Mouse (Mus musculus) G1E (cell line): Measurements from ENCODE around the gene Snrpg.

Experiments used
- CTCF ChIP-seq: IDR thresholded peaks from 2 replicates; pipeline ENCODE4 v1.5.1; 2012; ENCODE audit warnings: low read depth, low read length, inconsistent platforms, mixed read lengths
- GATA1 ChIP-seq: IDR thresholded peaks from 2 replicates; pipeline ENCODE4 v1.6.1; 2012; ENCODE audit warnings: borderline replicate concordance, low read length, inconsistent platforms, mixed read lengths
- GATA2 ChIP-seq: IDR thresholded peaks from 2 replicates; pipeline ENCODE4 v1.6.1; 2012; ENCODE audit warnings: low read depth, low read length, inconsistent platforms, borderline replicate concordance
- TAL1 ChIP-seq: conservative IDR thresholded peaks from 2 replicates; pipeline ENCODE4 v1.6.1; 2012; ENCODE audit warnings: low read depth, low read length, inconsistent platforms, mixed read lengths

DNA sequence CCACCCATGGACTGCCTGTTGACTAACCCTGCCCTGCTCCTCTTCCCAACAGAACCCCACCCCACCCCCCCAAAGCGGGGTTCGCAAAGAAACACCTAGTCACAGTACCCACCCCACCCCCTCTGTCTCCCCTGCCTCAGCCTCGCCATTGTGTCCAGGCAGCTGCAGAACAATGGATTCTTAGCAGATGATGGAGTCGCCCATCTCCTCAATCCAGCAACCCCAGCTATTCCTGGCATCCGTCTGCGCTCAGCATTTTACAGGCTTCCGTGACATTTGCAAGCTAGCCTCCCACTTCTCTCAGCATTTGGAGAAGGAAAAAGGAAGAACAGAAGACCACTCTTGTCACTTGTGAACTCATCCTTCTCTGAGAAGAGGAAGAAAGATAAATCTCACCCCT is 27.4 kb upstream of the Snrpg start:
- TF ChIP-seq CTCF = no peak
- no peak for TF ChIP-seq TAL1
- no peak for TF ChIP-seq GATA1
- TF ChIP-seq GATA2 = no peak
